Mouse (Mus musculus): ENCODE results near the gene Phactr2.

DNA sequence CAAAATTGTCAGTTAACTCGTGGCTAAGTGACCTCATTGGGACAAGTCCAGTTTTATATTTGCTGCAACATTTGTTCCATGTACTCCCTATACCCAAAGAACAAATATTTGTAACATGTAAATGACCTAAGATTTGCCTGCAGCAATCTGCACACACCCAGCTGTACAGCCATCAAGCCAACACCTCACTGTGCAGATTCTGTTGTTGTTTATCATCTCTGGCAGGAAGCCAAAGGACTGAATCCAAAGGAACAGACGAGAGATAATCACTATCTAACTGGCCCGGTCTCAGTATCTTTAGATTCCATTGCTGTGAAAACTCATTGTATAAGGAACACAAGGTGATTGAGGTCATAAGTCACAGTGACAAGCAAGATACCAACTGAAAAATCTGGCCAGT, 115.5 kb downstream of the Phactr2 start:
- TF ChIP-seq CTCF (IDR thresholded peaks at IDR 0.05; ENCODE audit: low read depth, low read length) = no peak
- TF ChIP-seq POLR2A (IDR thresholded peaks at IDR 0.05; ENCODE audit: insufficient read depth, low read length) = no peak

All from ES-Bruce4 (cell line).